Mouse (Mus musculus) heart, postnatal 0 days (tissue): ENCODE results near the gene Nectin2. TPM values are rescaled to one million over a fixed set of nuclear protein-coding genes. Genes with fewer than 3 reads are reported as not detected.

Source experiments
- ATAC-seq: fragments of 200-750 bp; cut with Nextera tagmentation; 2 replicates; pipeline ENCODE4 v1.8.0; 2017; ENCODE audit warnings: low read depth, moderate number of reproducible peaks, moderate library complexity; ENCODE audit not compliant: insufficient read depth
- DNase-seq: peaks from one replicate; pipeline ENCODE4 v3.0.0-alpha.2; 2016; ENCODE audit warnings: low spot score
- H3K27ac ChIP-seq: fragments of 300-500 bp; sonication (generic); 2 replicates; pipeline ENCODE4 v1.5.1; 2014; ENCODE audit warnings: low read depth, mild to moderate bottlenecking
- H3K27me3 ChIP-seq: fragments of 300-500 bp; sonication (generic); 2 replicates; pipeline ENCODE4 v1.6.1; 2014; ENCODE audit warnings: low read length, mixed read lengths; ENCODE audit not compliant: control insufficient read depth, insufficient read depth
- H3K36me3 ChIP-seq: fragments of 300-500 bp; sonication (generic); replicated peaks from 2 replicates; pipeline ENCODE4 v1.6.1; 2014; ENCODE audit warnings: low read length, mixed read lengths; ENCODE audit not compliant: control insufficient read depth, insufficient read depth
- H3K4me1 ChIP-seq: fragments of 300-500 bp; sonication (generic); 2 replicates; pipeline ENCODE4 v1.6.1; 2014; ENCODE audit warnings: antibody characterized with exemption; ENCODE audit not compliant: control insufficient read depth, insufficient read depth
- H3K4me2 ChIP-seq: fragments of 300-500 bp; sonication (generic); 2 replicates; pipeline ENCODE4 v1.6.1; 2014; ENCODE audit warnings: low read depth, mild to moderate bottlenecking, low read length, moderate library complexity
- H3K4me3 ChIP-seq: fragments of 300-500 bp; sonication (generic); 2 replicates; pipeline ENCODE4 v1.5.1; 2014; ENCODE audit warnings: low read depth, low read length
- H3K9ac ChIP-seq: fragments of 300-500 bp; sonication (generic); replicated peaks from 2 replicates; pipeline ENCODE4 v1.6.1; 2014; ENCODE audit warnings: low read depth, low read length, mixed read lengths
- H3K9me3 ChIP-seq: fragments of 300-500 bp; sonication (generic); replicated peaks from 2 replicates; pipeline ENCODE4 v1.6.1; 2016; ENCODE audit warnings: low read length; ENCODE audit not compliant: control insufficient read depth
- CTCF ChIP-seq: IDR thresholded peaks from 2 replicates; pipeline ENCODE4 v1.5.1; 2016; ENCODE audit warnings: antibody characterized with exemption, control low read depth, low read depth
- EP300 ChIP-seq: IDR thresholded peaks from 2 replicates; pipeline ENCODE4 v1.6.1; 2016; ENCODE audit warnings: antibody characterized with exemption, low read depth
- WGBS: fragments of 180-500 bp; shearing (Covaris S2); extraction: QIAGEN DNeasy Blood & Tissue Kit; methylation state at CpG from one replicate; pipeline ENCODE4 v1.1.7; 2014; 5-methylcytosine and 5-hydroxymethylcytosine counted together
- polyA plus RNA-seq: library from polyadenylated mRNA; unstranded; fragments of >200 nt; fragmentation: Nextera tagmentation; extraction: Ambion mirVana; gene quantifications from 2 replicates; pipeline ENCODE4 v1.2.1, GENCODE M21; 2015
- total RNA-seq: library from RNA; depleted of rRNA; stranded (reverse); fragments of >200 nt; gene quantifications from 2 replicates; pipeline ENCODE4 v1.2.3, GENCODE M21; 2014; ENCODE audit warnings: low replicate concordance

The Nectin2 gene
- total and polyA plus RNA-seq, 2 experiments from 2014 or later: 43.6 to 81.3 TPM

- 28% methylated on average over 6 of the region's 6 CpGs for WGBS
Observed at GRCm38 (mm10) chr7:19746426-19747201, 3.7 kb downstream of the Nectin2 start.

GRCm38 (mm10) chr7:19745971-19746370 lies 4.3 kb downstream of the Nectin2 start:
- Histone ChIP-seq H3K9ac (no peak overlapping the region), H3K4me1 (peaks cover 47% of the 10 kb centered on the region), H3K9me3 (no peaks in the 10 kb centered on the region), H3K4me3 (no peak overlapping the region), H3K36me3 (0 out of 2 replicates have a peak, but pooled peaks cover 5% of the 10 kb centered on the region), H3K4me2 (no peak overlapping the region), H3K27ac (no peak overlapping the region; the same call in 1 of the 2 replicates), H3K27me3 (no peaks in the 10 kb centered on the region)
- TF ChIP-seq CTCF (no peak), EP300 (no peak)
- ATAC-seq: no peak
- DNase-seq: no peak
- 66% methylated on average over 8 of the region's 10 CpGs for WGBS

More at GRCm38 (mm10) chr7:19746426-19747201, 3.7 kb downstream of the Nectin2 start:
- H3K4me2 ChIP-seq: peak overlapping the region; percentile 99
- peaks cover 49% of the 10 kb centered on the region for H3K4me1 ChIP-seq
- no peak overlapping the region for H3K9ac ChIP-seq
- H3K36me3 ChIP-seq: 0 out of 2 replicates have a peak, but pooled peaks cover 5% of the 10 kb centered on the region
- DNase-seq: no peak
- H3K9me3 ChIP-seq: no peaks in the 10 kb centered on the region
- no peaks in the 10 kb centered on the region for H3K27me3 ChIP-seq
- no peak for ATAC-seq
- no peak overlapping the region for H3K4me3 ChIP-seq
- H3K27ac ChIP-seq: peak overlapping the region; percentile 91; the same call in 1 of the 2 replicates
- TF ChIP-seq EP300 (no peak), CTCF (no peak)

- DNase-seq (peak; percentile 89), ATAC-seq (peak; percentile 63)
- H3K27me3 ChIP-seq: no peaks in the 10 kb centered on the region
- TF ChIP-seq CTCF: no peak
- no peak for TF ChIP-seq EP300
- WGBS: 23% methylated on average over 14 of the region's 14 CpGs
- 0 out of 2 replicates have a peak, but pooled peaks cover 11% of the 10 kb centered on the region for H3K36me3 ChIP-seq
- H3K4me3 ChIP-seq: no peak overlapping the region
- peak overlapping the region; percentile 75 for H3K27ac ChIP-seq
- no peak overlapping the region; the same call in 1 of the 2 replicates for H3K9ac ChIP-seq
- H3K4me2 ChIP-seq: no peak overlapping the region; the same call in 1 of the 2 replicates
- H3K9me3 ChIP-seq: no peaks in the 10 kb centered on the region
- peaks cover 40% of the 10 kb centered on the region for H3K4me1 ChIP-seq
Observed at GRCm38 (mm10) chr7:19744590-19745385, 5.5 kb downstream of the Nectin2 start.

- Histone ChIP-seq H3K9ac (no peak overlapping the region), H3K4me1 (peaks cover 39% of the 10 kb centered on the region), H3K36me3 (0 out of 2 replicates have a peak, but pooled peaks cover 11% of the 10 kb centered on the region), H3K9me3 (no peaks in the 10 kb centered on the region), H3K4me3 (no peak overlapping the region), H3K4me2 (no peak overlapping the region), H3K27ac (peak overlapping the region; percentile 75), H3K27me3 (no peaks in the 10 kb centered on the region)
- ATAC-seq (no peak), DNase-seq (no peak)
- TF ChIP-seq CTCF (no peak), EP300 (no peak)
- 83% methylated on average over 6 of the region's 6 CpGs for WGBS
Observed at GRCm38 (mm10) chr7:19743791-19744190, 6.5 kb downstream of the Nectin2 start.

GRCm38 (mm10) chr7:19742468-19742867 lies 7.8 kb downstream of the Nectin2 start:
- H3K27ac ChIP-seq: no peak overlapping the region
- WGBS: 74% methylated on average over 5 of the region's 5 CpGs
- no peaks in the 10 kb centered on the region for H3K27me3 ChIP-seq
- no peaks in the 10 kb centered on the region for H3K9me3 ChIP-seq
- no peak overlapping the region for H3K9ac ChIP-seq
- no peak for TF ChIP-seq CTCF
- TF ChIP-seq EP300: no peak
- no peak for DNase-seq
- no peak overlapping the region for H3K4me2 ChIP-seq
- no peak overlapping the region for H3K4me3 ChIP-seq
- peaks cover 21% of the 10 kb centered on the region for H3K36me3 ChIP-seq
- H3K4me1 ChIP-seq: peaks cover 28% of the 10 kb centered on the region
- no peak for ATAC-seq
